Mouse (Mus musculus) thymus, postnatal 4 days (tissue): ENCODE data around the gene Tomm34.

Experiments
- DNase-seq: peaks from one replicate; pipeline ENCODE4 v3.0.0; 2021

The Tomm34 gene

GRCm38 (mm10) chr2:164009227-164009626 lies 61.7 kb downstream of the Tomm34 start:
- DNase-seq = no peak

GRCm38 (mm10) chr2:164007987-164008545 lies 62.9 kb downstream of the Tomm34 start:
- DNase-seq = no peak

GRCm38 (mm10) chr2:164007547-164007946 lies 63.4 kb downstream of the Tomm34 start:
- DNase-seq = no peak

- DNase-seq = peak; percentile 51
Observed at GRCm38 (mm10) chr2:164006932-164007331, 64.0 kb downstream of the Tomm34 start.

GRCm38 (mm10) chr2:164004503-164004902 lies 66.5 kb downstream of the Tomm34 start:
- no peak for DNase-seq
